Mouse (Mus musculus) kidney, adult 2 months (tissue): Measurements from ENCODE around the gene Mgarp. TPM values are rescaled to one million over a fixed set of nuclear protein-coding genes. Genes with fewer than 3 reads are reported as not detected.
"Not testable (repeated sequence)": the region's sequence is repeated elsewhere in the genome, so short reads cannot be mapped to it uniquely, and the experiment has no call there.

Source experiments
- DNase-seq: peaks from one replicate; pipeline ENCODE4 v3.0.0; 2021
- H3K27ac ChIP-seq: fragments of 200-500 bp; 2 replicates; pipeline ENCODE4 v1.5.1; 2012; ENCODE audit warnings: low read depth, low read length, control low read depth, inconsistent platforms; ENCODE audit not compliant: insufficient read depth
- H3K27me3 ChIP-seq: fragments of 200-500 bp; replicated peaks from 2 replicates; pipeline ENCODE4 v1.6.1; 2012; ENCODE audit warnings: mild to moderate bottlenecking, moderate library complexity, low read length, inconsistent platforms; ENCODE audit not compliant: control insufficient read depth, insufficient read depth
- H3K36me3 ChIP-seq: fragments of 200-500 bp; 2 replicates; pipeline ENCODE4 v1.6.1; 2012; ENCODE audit warnings: mild to moderate bottlenecking, moderate library complexity, low read length, inconsistent platforms; ENCODE audit not compliant: control insufficient read depth, insufficient read depth
- H3K4me1 ChIP-seq: fragments of 200-500 bp; 2 replicates; pipeline ENCODE4 v1.6.1; 2011; ENCODE audit warnings: low read length; ENCODE audit not compliant: control insufficient read depth, insufficient read depth
- H3K4me3 ChIP-seq: fragments of 200-500 bp; 2 replicates; pipeline ENCODE4 v1.5.1; 2011; ENCODE audit warnings: mild to moderate bottlenecking, low read depth, low read length, control low read depth; ENCODE audit not compliant: insufficient read depth
- CTCF ChIP-seq: fragments of 200-500 bp; conservative IDR thresholded peaks from 2 replicates; pipeline ENCODE4 v1.5.1; 2011; ENCODE audit warnings: low read depth, mild to moderate bottlenecking, control low read depth, low read length, moderate library complexity, mixed read lengths; ENCODE audit not compliant: insufficient read depth, insufficient read length
- POLR2A ChIP-seq: fragments of 200-500 bp; IDR thresholded peaks from one replicate; pipeline ENCODE4 v1.6.1; 2011; ENCODE audit warnings: low read depth, low read length, control low read depth
- WGBS: fragments of 180-500 bp; shearing (Covaris S2); methylation state at CpG from one replicate; pipeline ENCODE4 v1.1.7; 2018; 5-methylcytosine and 5-hydroxymethylcytosine counted together
- polyA plus RNA-seq: library from polyadenylated mRNA; depleted of rRNA; stranded (reverse); fragments of >200 nt; gene quantifications from 2 replicates; pipeline ENCODE4 v1.2.3, GENCODE M21; 2012

Mgarp gene
- polyA plus RNA-seq, 1 experiment = not detected

DNA sequence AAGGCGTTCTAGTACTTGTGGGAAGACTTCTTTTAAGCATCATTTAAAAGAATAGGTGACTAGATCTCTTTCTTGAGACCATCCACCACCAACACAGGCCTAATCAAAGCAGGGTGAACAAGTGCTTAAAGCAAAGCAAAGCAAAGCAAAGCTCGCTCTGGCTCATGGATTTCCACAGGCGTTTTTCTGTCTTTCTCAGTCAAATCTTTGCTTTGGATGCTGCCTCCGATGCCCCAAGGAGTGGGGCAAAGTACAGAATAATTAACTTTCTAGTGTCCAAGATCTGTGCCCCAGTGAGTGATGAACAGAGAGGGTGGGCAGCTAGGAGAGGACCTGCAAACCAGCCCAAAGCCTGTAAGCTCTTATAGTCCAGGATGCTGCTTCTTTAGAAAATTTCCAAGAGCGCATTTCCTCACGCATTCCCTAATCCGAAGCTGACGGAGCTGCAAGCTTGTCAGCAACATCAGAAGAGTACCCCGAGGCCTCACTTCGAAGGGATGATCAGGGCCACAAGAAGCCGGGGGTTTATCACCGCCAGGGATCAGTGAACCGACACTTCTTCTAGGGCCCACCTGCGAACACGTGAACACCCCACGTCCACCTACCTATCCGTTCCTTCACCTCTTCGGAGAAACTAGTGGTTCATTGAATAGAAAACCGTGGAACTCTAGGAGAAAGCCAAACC is 935 bp downstream of the Mgarp start:
- no peak overlapping the region for H3K27ac ChIP-seq
- no peak overlapping the region for H3K4me3 ChIP-seq
- WGBS = 60% methylated on average over 19 of the region's 19 CpGs

DNA sequence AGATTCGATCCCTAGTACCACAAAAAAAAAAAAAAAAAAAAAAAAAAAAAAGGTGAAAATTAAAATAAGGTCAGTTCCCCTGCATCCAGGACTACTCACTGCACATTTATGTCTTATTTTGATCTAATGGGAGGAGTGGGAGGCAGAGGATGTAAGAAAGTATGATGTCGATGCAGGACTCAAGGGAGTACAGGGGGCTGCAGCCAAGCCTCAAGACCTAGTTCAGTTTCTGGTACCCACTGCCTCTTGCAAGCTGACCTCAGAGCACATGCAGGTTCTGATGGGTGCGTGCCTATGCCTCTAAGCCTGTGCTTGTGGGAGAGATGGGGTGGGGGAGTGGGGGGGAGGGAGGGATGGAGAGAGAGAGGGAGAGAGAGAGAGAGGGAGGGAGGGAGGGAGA is 1.7 kb downstream of the Mgarp start:
- no peak for TF ChIP-seq POLR2A
- no peak overlapping the region for H3K4me3 ChIP-seq
- H3K27me3 ChIP-seq = no peaks in the 10 kb centered on the region
- no peaks in the 10 kb centered on the region for H3K4me1 ChIP-seq
- 85% methylated on average over 3 of the region's 3 CpGs for WGBS
- no peak for DNase-seq
- no peak overlapping the region for H3K27ac ChIP-seq
- no peaks in the 10 kb centered on the region for H3K36me3 ChIP-seq

More for the DNA sequence above, 935 bp downstream of the Mgarp start:
- DNase-seq = no peak
- no peaks in the 10 kb centered on the region for H3K36me3 ChIP-seq
- H3K27me3 ChIP-seq = no peaks in the 10 kb centered on the region
- no peak for TF ChIP-seq POLR2A
- TF ChIP-seq CTCF = no peak
- H3K4me1 ChIP-seq = no peaks in the 10 kb centered on the region

DNA sequence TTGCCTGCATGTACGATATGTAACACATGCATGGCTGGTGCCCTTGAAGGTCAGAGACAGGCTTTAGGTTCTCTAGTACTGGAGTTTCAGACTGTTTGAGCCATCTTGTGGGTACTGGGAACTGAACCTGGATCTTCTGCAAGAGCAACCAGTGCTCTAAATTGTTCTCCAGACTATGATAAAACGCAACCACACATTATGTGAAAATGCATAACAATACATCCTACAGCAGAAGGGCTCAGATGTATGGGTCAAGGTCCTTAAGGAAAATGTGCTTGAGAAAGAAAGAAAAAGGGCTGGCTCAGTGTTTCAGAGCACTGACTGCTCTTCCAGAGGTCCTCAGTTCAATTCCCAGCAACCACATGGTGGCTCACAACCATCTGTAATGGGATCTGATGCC is 2.9 kb downstream of the Mgarp start:
- TF ChIP-seq CTCF (no peak), POLR2A (no peak)
- WGBS = 98% methylated on average over 2 of the region's 2 CpGs
- no peak for DNase-seq
- Histone ChIP-seq H3K27ac (no peak overlapping the region), H3K4me3 (no peak overlapping the region), H3K27me3 (no peaks in the 10 kb centered on the region), H3K4me1 (no peaks in the 10 kb centered on the region), H3K36me3 (no peaks in the 10 kb centered on the region)

DNA sequence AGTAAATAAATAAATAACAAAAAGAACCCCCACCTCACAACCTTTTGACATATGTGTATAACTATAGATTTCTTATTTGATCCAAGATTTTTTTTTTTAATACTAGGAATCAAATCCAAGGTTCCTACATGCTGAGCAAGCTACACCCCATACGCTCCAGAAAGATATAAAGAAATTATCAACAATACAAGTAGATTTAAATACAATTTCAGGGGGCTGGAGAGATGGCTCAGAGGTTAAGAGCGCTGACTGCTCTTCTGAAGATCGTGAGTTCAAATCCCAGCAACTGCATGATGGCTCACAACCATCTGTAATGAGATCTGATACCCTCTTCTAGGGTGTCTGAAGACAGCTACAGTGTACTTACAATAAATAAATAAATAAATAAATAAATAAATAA is 3.5 kb downstream of the Mgarp start:
- not testable (repeated sequence) for H3K4me3 ChIP-seq, H3K27ac ChIP-seq, H3K27me3 ChIP-seq, H3K36me3 ChIP-seq, DNase-seq, H3K4me1 ChIP-seq
- 97% methylated on average over 3 of the region's 3 CpGs for WGBS

DNA sequence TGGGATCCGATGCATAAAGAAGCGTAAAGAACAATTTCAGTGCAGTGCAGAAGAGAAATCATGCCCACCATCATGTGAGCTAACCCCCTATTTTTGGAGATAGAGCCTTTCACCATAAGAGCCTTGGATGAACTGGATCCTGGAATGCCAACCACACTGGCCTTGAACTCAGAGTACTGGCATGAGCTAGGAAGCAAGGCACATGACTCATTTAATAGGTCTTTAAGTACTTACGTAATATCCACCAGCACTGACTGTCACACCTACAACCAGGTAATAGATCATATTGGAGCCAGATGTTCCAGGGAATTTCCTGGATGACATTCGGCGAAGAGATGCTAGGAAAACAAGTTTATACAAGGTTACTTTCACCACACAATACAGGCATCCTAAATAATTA is 4.9 kb downstream of the Mgarp start:
- 96% methylated on average over 5 of the region's 5 CpGs for WGBS
- TF ChIP-seq CTCF = no peak
- TF ChIP-seq POLR2A = no peak
- no peak overlapping the region for H3K27ac ChIP-seq
- H3K36me3 ChIP-seq = no peaks in the 10 kb centered on the region
- H3K4me1 ChIP-seq = no peaks in the 10 kb centered on the region; the same call in 1 of the 2 replicates
- DNase-seq = no peak
- H3K27me3 ChIP-seq = no peaks in the 10 kb centered on the region
- no peak overlapping the region for H3K4me3 ChIP-seq

DNA sequence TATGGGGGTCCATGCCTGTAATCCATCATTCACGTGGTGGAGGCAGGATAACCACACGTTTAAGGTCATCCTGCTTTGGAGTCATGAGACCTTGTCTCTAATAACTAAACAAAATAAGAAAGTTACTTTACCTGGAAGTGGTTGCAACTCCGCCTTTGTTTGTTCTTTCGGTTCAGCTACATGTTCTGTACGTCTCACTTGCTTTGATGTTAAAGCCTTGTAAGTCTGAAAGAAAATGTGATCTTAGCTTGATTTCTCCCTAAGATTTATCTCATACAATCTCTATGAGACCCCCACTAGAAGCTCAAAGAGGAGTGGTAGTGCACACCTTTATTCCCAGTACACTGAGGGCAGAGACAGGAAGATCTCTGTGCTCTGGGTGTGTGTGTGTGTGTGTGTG is 5.4 kb downstream of the Mgarp start:
- no peak for DNase-seq
- no peak overlapping the region for H3K27ac ChIP-seq
- no peaks in the 10 kb centered on the region for H3K27me3 ChIP-seq
- H3K36me3 ChIP-seq = no peaks in the 10 kb centered on the region
- H3K4me3 ChIP-seq = no peak overlapping the region
- TF ChIP-seq CTCF (no peak), POLR2A (no peak)
- 89% methylated on average over 5 of the region's 5 CpGs for WGBS
- no peaks in the 10 kb centered on the region; the same call in 1 of the 2 replicates for H3K4me1 ChIP-seq

DNA sequence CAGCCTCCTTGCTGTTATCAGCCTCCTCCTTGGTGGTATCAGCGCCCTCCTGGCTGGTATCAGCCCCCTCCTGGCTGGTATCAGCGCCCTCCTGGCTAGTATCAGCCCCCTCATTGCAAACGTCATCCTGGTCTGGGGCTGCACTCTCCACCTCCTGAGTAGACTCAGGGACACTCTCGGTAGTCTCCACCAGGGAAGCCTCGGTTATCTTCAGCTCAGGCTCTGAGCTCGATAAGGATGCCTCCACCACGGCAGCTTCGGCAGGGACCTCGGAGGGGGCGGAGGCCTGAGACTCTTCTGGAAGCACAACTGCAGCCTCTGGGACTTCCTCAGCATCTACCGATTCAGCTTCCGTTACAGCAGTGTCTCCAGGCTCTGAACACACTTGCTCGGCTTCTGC is 7.6 kb downstream of the Mgarp start:
- H3K4me3 ChIP-seq = no peak overlapping the region
- no peak for DNase-seq
- no peaks in the 10 kb centered on the region; the same call in 1 of the 2 replicates for H3K4me1 ChIP-seq
- H3K36me3 ChIP-seq = no peaks in the 10 kb centered on the region
- 29% methylated on average over 13 of the region's 13 CpGs for WGBS
- no peak overlapping the region for H3K27ac ChIP-seq
- TF ChIP-seq POLR2A (no peak), CTCF (no peak)
- no peaks in the 10 kb centered on the region for H3K27me3 ChIP-seq
